Mouse (Mus musculus) intestine, embryonic 14.5 days (tissue): ENCODE results near the gene A730071L15Rik. TPM values are rescaled to one million over a fixed set of nuclear protein-coding genes. Genes with fewer than 3 reads are reported as not detected.

Experiments used
- ATAC-seq: fragments of 200-750 bp; cut with Nextera tagmentation; replicated peaks from 2 replicates; pipeline ENCODE4 v1.8.0; 2017; ENCODE audit warnings: low read depth, moderate number of reproducible peaks, moderate TSS enrichment, moderate library complexity; ENCODE audit not compliant: low FRiP score, low TSS enrichment
- DNase-seq: peaks from one replicate; pipeline ENCODE4 v3.0.0-alpha.2; 2018; ENCODE audit warnings: low spot score
- H3K27ac ChIP-seq: fragments of 300-500 bp; sonication (generic); 2 replicates; pipeline ENCODE4 v1.5.1; 2014; ENCODE audit warnings: low read depth, mild to moderate bottlenecking, control low read depth
- H3K27me3 ChIP-seq: fragments of 300-500 bp; sonication (generic); replicated peaks from 2 replicates; pipeline ENCODE4 v1.6.1; 2014; ENCODE audit warnings: low read length, control low read depth; ENCODE audit not compliant: control insufficient read depth, insufficient read depth
- H3K36me3 ChIP-seq: fragments of 300-500 bp; sonication (generic); 2 replicates; pipeline ENCODE4 v1.6.1; 2014; ENCODE audit warnings: low read length, control low read depth; ENCODE audit not compliant: control insufficient read depth, insufficient read depth
- H3K4me1 ChIP-seq: fragments of 300-500 bp; sonication (generic); replicated peaks from 2 replicates; pipeline ENCODE4 v1.6.1; 2014; ENCODE audit warnings: low read length, control low read depth, mixed read lengths; ENCODE audit not compliant: control insufficient read depth, insufficient read depth
- H3K4me2 ChIP-seq: fragments of 300-500 bp; sonication (generic); 2 replicates; pipeline ENCODE4 v1.6.1; 2014; ENCODE audit warnings: low read length
- H3K4me3 ChIP-seq: fragments of 300-500 bp; sonication (generic); 2 replicates; pipeline ENCODE4 v1.5.1; 2014; ENCODE audit warnings: low read depth, low read length, control low read depth, mixed read lengths
- H3K9ac ChIP-seq: fragments of 300-500 bp; sonication (generic); 2 replicates; pipeline ENCODE4 v1.6.1; 2014; ENCODE audit warnings: mild to moderate bottlenecking, low read length
- H3K9me3 ChIP-seq: fragments of 300-500 bp; sonication (generic); 2 replicates; pipeline ENCODE4 v1.6.1; 2016; ENCODE audit warnings: low read length, control low read depth; ENCODE audit not compliant: control insufficient read depth
- WGBS: fragments of 180-500 bp; shearing (Covaris S2); extraction: QIAGEN DNeasy Blood & Tissue Kit; methylation state at CpG from one replicate; pipeline ENCODE4 v1.1.7; 2014; 5-methylcytosine and 5-hydroxymethylcytosine counted together
- polyA plus RNA-seq: library from polyadenylated mRNA; unstranded; fragments of >200 nt; fragmentation: Nextera tagmentation; extraction: Ambion mirVana; gene quantifications from 2 replicates; pipeline ENCODE4 v1.2.1, GENCODE M21; 2014

The A730071L15Rik gene
- polyA plus RNA-seq = 0.50 and 0.54 TPM in 2 replicates

- Histone ChIP-seq H3K4me3 (peak within 1 kb of the TSS; percentile 97), H3K9me3 (no peaks in the 10 kb centered on the region), H3K27ac (peak within 1 kb of the TSS; percentile 96), H3K4me2 (peak within 1 kb of the TSS; percentile 73), H3K4me1 (peaks cover 18% of the 10 kb centered on the region), H3K27me3 (no peaks in the 10 kb centered on the region), H3K9ac (peak within 1 kb of the TSS; percentile 91), H3K36me3 (no peaks in the 10 kb centered on the region)
- WGBS = under 1% methylated on average over 35 of the region's 35 CpGs
- ATAC-seq (peak; percentile 59), DNase-seq (no peak)
Measured at GRCm38 (mm10) chr11:6199410-6200086, at the start of gene A730071L15Rik. A730071L15Rik (plus strand) TSS chr11:6200029.

- Histone ChIP-seq H3K4me1 (peaks cover 11% of the 10 kb centered on the region; the same call in 1 of the 2 replicates), H3K9me3 (no peaks in the 10 kb centered on the region), H3K9ac (no peak overlapping the region), H3K27me3 (no peaks in the 10 kb centered on the region), H3K4me3 (no peak overlapping the region), H3K4me2 (no peak overlapping the region), H3K36me3 (peaks cover 14% of the 10 kb centered on the region), H3K27ac (no peak overlapping the region)
- no peak for DNase-seq
- ATAC-seq = no peak
- WGBS = 89% methylated on average over 4 of the region's 4 CpGs
Measured at GRCm38 (mm10) chr11:6152864-6153263, 47.0 kb upstream of the A730071L15Rik start.

GRCm38 (mm10) chr11:6154211-6154701 is 45.6 kb upstream of the A730071L15Rik start:
- WGBS = 63% methylated on average over 3 of the region's 3 CpGs
- Histone ChIP-seq H3K9me3 (no peaks in the 10 kb centered on the region), H3K4me2 (no peak overlapping the region), H3K27ac (0 out of 2 replicates have a peak overlapping the region, but pooled peaks have one; percentile 2), H3K9ac (no peak overlapping the region), H3K4me1 (peaks cover 11% of the 10 kb centered on the region; the same call in 1 of the 2 replicates), H3K27me3 (no peaks in the 10 kb centered on the region), H3K36me3 (peaks cover 6% of the 10 kb centered on the region), H3K4me3 (no peak overlapping the region)
- ATAC-seq (0 out of 2 replicates have a peak, but pooled peaks have one; percentile 23), DNase-seq (no peak)

GRCm38 (mm10) chr11:6156651-6157050 is 43.2 kb upstream of the A730071L15Rik start:
- DNase-seq (no peak), ATAC-seq (no peak)
- Histone ChIP-seq H3K9me3 (no peaks in the 10 kb centered on the region), H3K4me3 (no peak overlapping the region), H3K36me3 (no peaks in the 10 kb centered on the region), H3K9ac (no peak overlapping the region), H3K4me2 (no peak overlapping the region), H3K27ac (no peak overlapping the region), H3K27me3 (no peaks in the 10 kb centered on the region), H3K4me1 (peaks cover 11% of the 10 kb centered on the region; the same call in 1 of the 2 replicates)
- WGBS = 83% methylated on average over 5 of the region's 5 CpGs

- Histone ChIP-seq H3K27ac (no peak overlapping the region), H3K9ac (no peak overlapping the region), H3K36me3 (no peaks in the 10 kb centered on the region), H3K4me1 (peaks cover 11% of the 10 kb centered on the region; the same call in 1 of the 2 replicates), H3K4me2 (no peak overlapping the region), H3K9me3 (no peaks in the 10 kb centered on the region), H3K27me3 (no peaks in the 10 kb centered on the region), H3K4me3 (no peak overlapping the region)
- ATAC-seq = no peak
- WGBS = 82% methylated on average over 5 of the region's 5 CpGs
- no peak for DNase-seq
Measured at GRCm38 (mm10) chr11:6157119-6157518, 42.7 kb upstream of the A730071L15Rik start.

GRCm38 (mm10) chr11:6158515-6158914 is 41.3 kb upstream of the A730071L15Rik start:
- H3K4me1 ChIP-seq = peaks cover 11% of the 10 kb centered on the region; the same call in 1 of the 2 replicates
- ATAC-seq = no peak
- H3K4me3 ChIP-seq = no peak overlapping the region
- no peaks in the 10 kb centered on the region for H3K9me3 ChIP-seq
- no peak overlapping the region for H3K4me2 ChIP-seq
- no peak overlapping the region for H3K27ac ChIP-seq
- no peak overlapping the region for H3K9ac ChIP-seq
- WGBS = 96% methylated on average over 1 of the region's 1 CpGs
- no peak for DNase-seq
- no peaks in the 10 kb centered on the region for H3K36me3 ChIP-seq
- no peaks in the 10 kb centered on the region for H3K27me3 ChIP-seq

- Histone ChIP-seq H3K4me2 (no peak overlapping the region), H3K9me3 (no peaks in the 10 kb centered on the region), H3K9ac (no peak overlapping the region), H3K36me3 (no peaks in the 10 kb centered on the region), H3K4me1 (peaks cover under 1% of the 10 kb centered on the region; the same call in 1 of the 2 replicates), H3K27ac (no peak overlapping the region), H3K27me3 (no peaks in the 10 kb centered on the region), H3K4me3 (no peak overlapping the region)
- no peak for DNase-seq
- WGBS = 89% methylated on average over 4 of the region's 4 CpGs
- ATAC-seq = no peak
Measured at GRCm38 (mm10) chr11:6159704-6160275, 40.0 kb upstream of the A730071L15Rik start.

GRCm38 (mm10) chr11:6160663-6161271 is 39.1 kb upstream of the A730071L15Rik start:
- ATAC-seq (no peak), DNase-seq (no peak)
- no peak overlapping the region for H3K9ac ChIP-seq
- no peak overlapping the region for H3K27ac ChIP-seq
- 81% methylated on average over 3 of the region's 3 CpGs for WGBS
- no peaks in the 10 kb centered on the region for H3K27me3 ChIP-seq
- no peak overlapping the region for H3K4me3 ChIP-seq
- H3K4me2 ChIP-seq = no peak overlapping the region
- H3K9me3 ChIP-seq = no peaks in the 10 kb centered on the region
- H3K4me1 ChIP-seq = no peaks in the 10 kb centered on the region
- no peaks in the 10 kb centered on the region for H3K36me3 ChIP-seq
